Mouse (Mus musculus) small intestine, adult 2 months (tissue): ENCODE data around the gene Abhd16a. TPM values are rescaled to one million over a fixed set of nuclear protein-coding genes. Genes with fewer than 3 reads are reported as not detected.

Experiments used
- H3K27ac ChIP-seq: fragments of 200-500 bp; 2 replicates; pipeline ENCODE4 v1.5.1; 2012; ENCODE audit warnings: low read depth, low read length, control low read depth, inconsistent platforms; ENCODE audit not compliant: insufficient read depth
- H3K27me3 ChIP-seq: fragments of 200-500 bp; 2 replicates; pipeline ENCODE4 v1.6.1; 2012; ENCODE audit warnings: mild to moderate bottlenecking, moderate library complexity, low read length, inconsistent platforms; ENCODE audit not compliant: control insufficient read depth, insufficient read depth
- H3K36me3 ChIP-seq: fragments of 200-500 bp; 2 replicates; pipeline ENCODE4 v1.6.1; 2012; ENCODE audit warnings: mild to moderate bottlenecking, low read length, control low read depth, inconsistent platforms; ENCODE audit not compliant: control insufficient read depth, insufficient read depth
- H3K4me1 ChIP-seq: fragments of 200-500 bp; 2 replicates; pipeline ENCODE4 v1.6.1; 2012; ENCODE audit warnings: low read length, inconsistent platforms, mixed read lengths; ENCODE audit not compliant: control insufficient read depth, insufficient read depth, insufficient read length
- H3K4me3 ChIP-seq: fragments of 200-500 bp; 2 replicates; pipeline ENCODE4 v1.5.1; 2012; ENCODE audit warnings: low read depth, mild to moderate bottlenecking, control low read depth, inconsistent platforms, low read length, moderate library complexity
- CTCF ChIP-seq: fragments of 200-500 bp; IDR thresholded peaks from 2 replicates; pipeline ENCODE4 v1.5.1; 2012; ENCODE audit warnings: low read depth, mild to moderate bottlenecking, control low read depth, inconsistent platforms, low read length, moderate library complexity, mixed read lengths; ENCODE audit not compliant: insufficient replicate concordance, insufficient read length; ENCODE audit errors: extremely low read depth
- POLR2A ChIP-seq: fragments of 200-500 bp; IDR thresholded peaks from 2 replicates; pipeline ENCODE4 v1.6.1; 2012; ENCODE audit warnings: low read depth, mild to moderate bottlenecking, control low read depth, inconsistent platforms, low read length, moderate library complexity
- WGBS: fragments of 180-500 bp; shearing (Covaris S2); methylation state at CpG from one replicate; pipeline ENCODE4 v1.1.7; 2018; 5-methylcytosine and 5-hydroxymethylcytosine counted together
- polyA plus RNA-seq: library from polyadenylated mRNA; depleted of rRNA; stranded (reverse); fragments of >200 nt; gene quantifications from 2 replicates; pipeline ENCODE4 v1.2.3, GENCODE M21; 2012

Abhd16a gene
- polyA plus RNA-seq, 1 experiment = 183 TPM

GRCm38 (mm10) chr17:35092403-35093198 lies 3.5 kb downstream of the Abhd16a start:
- WGBS = 92% methylated on average over 14 of the region's 14 CpGs
- TF ChIP-seq CTCF (no peak), POLR2A (no peak)
- peaks cover 50% of the 10 kb centered on the region for H3K36me3 ChIP-seq
- no peaks in the 10 kb centered on the region for H3K27me3 ChIP-seq
- no peaks in the 10 kb centered on the region for H3K4me1 ChIP-seq
- H3K4me3 ChIP-seq = no peak overlapping the region
- H3K27ac ChIP-seq = no peak overlapping the region

GRCm38 (mm10) chr17:35094475-35095365 lies 5.7 kb downstream of the Abhd16a start:
- TF ChIP-seq POLR2A = no peak
- no peak for TF ChIP-seq CTCF
- Histone ChIP-seq H3K4me3 (no peak overlapping the region), H3K4me1 (peaks cover 3% of the 10 kb centered on the region), H3K27ac (no peak overlapping the region), H3K36me3 (peaks cover 63% of the 10 kb centered on the region), H3K27me3 (no peaks in the 10 kb centered on the region)
- WGBS = 83% methylated on average over 15 of the region's 15 CpGs

- Histone ChIP-seq H3K4me3 (no peak overlapping the region), H3K4me1 (peaks cover 14% of the 10 kb centered on the region), H3K27me3 (no peaks in the 10 kb centered on the region), H3K36me3 (peaks cover 70% of the 10 kb centered on the region), H3K27ac (no peak overlapping the region)
- TF ChIP-seq CTCF (no peak), POLR2A (no peak)
- WGBS = 92% methylated on average over 12 of the region's 12 CpGs
Measured at GRCm38 (mm10) chr17:35096597-35096996, 7.5 kb downstream of the Abhd16a start.

DNA sequence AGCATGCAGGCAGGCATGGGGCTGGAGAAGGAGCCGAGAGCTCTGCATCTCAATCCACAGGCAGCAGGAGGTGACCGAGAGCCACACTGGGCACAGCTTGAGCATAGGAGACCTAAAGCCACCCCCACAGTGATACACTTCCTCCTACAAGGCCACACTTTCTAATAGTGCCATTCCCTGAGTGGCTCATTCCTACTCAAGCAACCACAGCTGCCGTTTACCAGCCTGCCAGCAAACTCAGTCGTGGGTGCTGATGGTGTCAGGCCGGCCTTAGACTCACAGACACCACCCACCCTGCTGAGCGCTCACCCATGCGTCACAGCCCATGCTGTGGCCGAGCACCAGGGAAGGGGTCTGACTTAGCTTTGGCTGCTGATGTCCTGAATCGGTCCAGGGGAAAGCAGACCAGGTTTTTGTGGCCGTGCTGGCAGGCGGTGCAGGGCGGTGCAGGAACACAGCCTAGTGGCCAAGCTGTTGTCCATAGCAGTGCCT lies 8.1 kb downstream of the Abhd16a start:
- Histone ChIP-seq H3K27ac (no peak overlapping the region), H3K27me3 (no peaks in the 10 kb centered on the region), H3K4me1 (peaks cover 14% of the 10 kb centered on the region), H3K4me3 (no peak overlapping the region), H3K36me3 (peaks cover 73% of the 10 kb centered on the region)
- WGBS = 92% methylated on average over 12 of the region's 12 CpGs
- TF ChIP-seq POLR2A (no peak), CTCF (no peak)

- peaks cover 60% of the 10 kb centered on the region for H3K36me3 ChIP-seq
- 51% methylated on average over 10 of the region's 10 CpGs for WGBS
- H3K27ac ChIP-seq = no peak overlapping the region
- no peaks in the 10 kb centered on the region for H3K27me3 ChIP-seq
- H3K4me1 ChIP-seq = peaks cover 24% of the 10 kb centered on the region
- H3K4me3 ChIP-seq = no peak overlapping the region
- TF ChIP-seq CTCF (no peak), POLR2A (no peak)
Measured at GRCm38 (mm10) chr17:35100196-35100765, 11.2 kb downstream of the Abhd16a start.

- 91% methylated on average over 11 of the region's 11 CpGs for WGBS
- no peaks in the 10 kb centered on the region for H3K27me3 ChIP-seq
- H3K4me3 ChIP-seq = no peak overlapping the region
- H3K36me3 ChIP-seq = peaks cover 55% of the 10 kb centered on the region
- H3K4me1 ChIP-seq = peaks cover 24% of the 10 kb centered on the region
- TF ChIP-seq CTCF = no peak
- TF ChIP-seq POLR2A = no peak
- no peak overlapping the region for H3K27ac ChIP-seq
Measured at GRCm38 (mm10) chr17:35101161-35101560, 12.1 kb downstream of the Abhd16a start.

DNA sequence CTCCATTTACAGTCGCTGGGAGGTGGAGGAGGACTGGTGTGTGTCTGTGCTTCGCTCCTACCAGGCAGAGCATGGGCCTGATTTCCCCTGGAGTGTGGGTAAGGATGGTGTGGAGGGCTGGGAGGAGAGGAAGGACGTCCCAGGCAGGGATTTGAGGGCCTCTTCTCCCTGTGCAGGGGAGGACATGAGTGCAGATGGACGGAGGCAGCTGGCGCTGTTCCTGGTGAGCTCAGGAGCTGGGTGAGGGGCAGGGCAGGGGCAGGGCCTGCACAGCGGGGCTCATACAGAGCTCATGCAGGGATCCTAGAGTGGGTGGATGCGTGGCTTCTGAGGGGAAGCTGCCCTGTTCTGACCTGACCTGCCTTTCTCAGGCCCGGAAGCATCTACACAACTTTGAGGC lies 13.2 kb downstream of the Abhd16a start:
- Histone ChIP-seq H3K27me3 (no peaks in the 10 kb centered on the region), H3K36me3 (peaks cover 47% of the 10 kb centered on the region), H3K4me1 (peaks cover 24% of the 10 kb centered on the region), H3K4me3 (no peak overlapping the region), H3K27ac (no peak overlapping the region)
- 91% methylated on average over 8 of the region's 8 CpGs for WGBS
- TF ChIP-seq POLR2A = no peak
- no peak for TF ChIP-seq CTCF
